Mouse (Mus musculus) cerebellum, adult 2 months (tissue): ENCODE measurements around the gene Zfhx3. TPM values are rescaled to one million over a fixed set of nuclear protein-coding genes. Genes with fewer than 3 reads are reported as not detected.

Experiments used
- DNase-seq, 2 experiments: peaks; one replicate each; pipeline ENCODE4 v3.0.0; 2021
- H3K27ac ChIP-seq: fragments of 200-500 bp; 2 replicates; pipeline ENCODE4 v1.5.1; 2012; ENCODE audit warnings: low read length, control low read depth, inconsistent platforms; ENCODE audit not compliant: insufficient read depth
- H3K27me3 ChIP-seq: fragments of 200-500 bp; 2 replicates; pipeline ENCODE4 v1.6.1; 2012; ENCODE audit warnings: inconsistent platforms, mild to moderate bottlenecking, low read length, moderate library complexity; ENCODE audit not compliant: control insufficient read depth, insufficient read depth
- H3K4me1 ChIP-seq: fragments of 200-500 bp; 2 replicates; pipeline ENCODE4 v1.6.1; 2011; ENCODE audit warnings: low read length; ENCODE audit not compliant: control insufficient read depth, insufficient read depth
- H3K4me3 ChIP-seq: fragments of 200-500 bp; replicated peaks from 2 replicates; pipeline ENCODE3; 2011; ENCODE audit warnings: mild to moderate bottlenecking, low read depth, low read length, control low read depth; ENCODE audit not compliant: insufficient read depth
- CTCF ChIP-seq: fragments of 200-500 bp; IDR thresholded peaks from 2 replicates; pipeline ENCODE4 v1.5.1; 2011; ENCODE audit warnings: low read depth, mild to moderate bottlenecking, control low read depth, low read length, moderate library complexity, borderline replicate concordance; ENCODE audit not compliant: insufficient read depth
- POLR2A ChIP-seq: fragments of 200-500 bp; IDR thresholded peaks from 2 replicates; pipeline ENCODE4 v1.6.1; 2011; ENCODE audit warnings: low read length, control low read depth, borderline replicate concordance; ENCODE audit not compliant: insufficient read depth
- WGBS: fragments of 180-500 bp; shearing (Covaris S2); methylation state at CpG from one replicate; pipeline ENCODE4 v1.1.7; 2018; 5-methylcytosine and 5-hydroxymethylcytosine counted together
- polyA plus RNA-seq: library from polyadenylated mRNA; depleted of rRNA; stranded (reverse); fragments of >200 nt; gene quantifications from 2 replicates; pipeline ENCODE4 v1.2.3, GENCODE M21; 2012

Zfhx3 gene
- polyA plus RNA-seq, 1 experiment, result 3.3 TPM

GRCm38 (mm10) chr8:108595721-108596495 lies 653.5 kb downstream of the Zfhx3 start:
- 83% methylated on average over 19 of the region's 19 CpGs for WGBS
- TF ChIP-seq POLR2A (no peak), CTCF (no peak)
- Histone ChIP-seq H3K27ac (no peak overlapping the region), H3K4me1 (no peaks in the 10 kb centered on the region), H3K4me3 (no peak overlapping the region), H3K27me3 (no peaks in the 10 kb centered on the region)
- DNase-seq, result no peak

- Histone ChIP-seq H3K27ac (no peak overlapping the region), H3K4me1 (no peaks in the 10 kb centered on the region), H3K27me3 (no peaks in the 10 kb centered on the region), H3K4me3 (no peak overlapping the region)
- WGBS, result 61% methylated on average over 8 of the region's 8 CpGs
- no peak for DNase-seq
- no peak for TF ChIP-seq POLR2A
- TF ChIP-seq CTCF, result no peak
These were observed 656.6 kb downstream of the Zfhx3 start for GRCm38 (mm10) chr8:108599003-108599402.

DNA sequence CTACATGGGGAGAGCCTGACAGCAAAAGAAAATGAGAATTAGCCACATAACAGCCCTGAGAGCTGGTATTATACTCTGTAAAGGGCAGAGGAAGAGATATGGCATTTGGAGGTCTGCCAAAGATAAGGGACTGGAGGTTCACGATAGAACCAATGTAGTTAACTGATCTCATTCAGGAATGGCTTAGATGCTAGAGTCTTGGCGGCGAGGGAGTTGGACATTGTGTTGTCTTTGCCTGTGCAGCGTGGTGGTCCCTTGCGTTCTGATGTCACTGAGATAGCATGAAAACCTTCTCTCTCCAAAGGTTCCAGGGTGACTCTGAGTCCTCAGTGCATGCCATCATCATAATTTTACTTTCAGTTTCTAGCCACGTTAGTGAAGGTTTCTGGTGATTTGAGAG lies 657.1 kb downstream of the Zfhx3 start:
- H3K4me3 ChIP-seq, result no peak overlapping the region
- H3K27ac ChIP-seq, result no peak overlapping the region
- 77% methylated on average over 6 of the region's 6 CpGs for WGBS
- no peaks in the 10 kb centered on the region for H3K27me3 ChIP-seq
- no peak for TF ChIP-seq POLR2A
- no peak for DNase-seq
- H3K4me1 ChIP-seq, result no peaks in the 10 kb centered on the region

DNA sequence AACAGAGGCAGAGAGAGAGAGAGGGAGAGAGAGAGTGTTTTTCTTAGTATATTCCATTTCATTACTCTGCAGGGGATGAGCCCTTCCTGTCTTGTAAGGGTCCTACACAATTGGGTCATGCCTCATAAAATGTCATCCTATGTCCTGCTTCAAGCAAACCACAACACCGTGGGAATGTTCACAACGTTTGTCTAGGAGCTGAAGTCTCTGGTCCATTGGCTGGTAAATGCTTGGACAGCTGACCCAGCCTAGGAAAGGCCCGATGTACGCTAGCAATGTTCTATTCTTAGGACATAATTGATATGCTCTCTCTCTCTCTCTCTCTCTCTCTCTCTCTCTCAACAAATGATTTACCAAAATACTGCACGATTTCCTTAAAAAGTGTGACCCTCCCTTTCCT lies 666.2 kb downstream of the Zfhx3 start:
- WGBS, result 79% methylated on average over 5 of the region's 5 CpGs
- TF ChIP-seq CTCF, result no peak
- H3K4me1 ChIP-seq, result no peaks in the 10 kb centered on the region
- DNase-seq, result no peak
- H3K27me3 ChIP-seq, result no peaks in the 10 kb centered on the region
- no peak overlapping the region for H3K4me3 ChIP-seq
- H3K27ac ChIP-seq, result no peak overlapping the region

DNA sequence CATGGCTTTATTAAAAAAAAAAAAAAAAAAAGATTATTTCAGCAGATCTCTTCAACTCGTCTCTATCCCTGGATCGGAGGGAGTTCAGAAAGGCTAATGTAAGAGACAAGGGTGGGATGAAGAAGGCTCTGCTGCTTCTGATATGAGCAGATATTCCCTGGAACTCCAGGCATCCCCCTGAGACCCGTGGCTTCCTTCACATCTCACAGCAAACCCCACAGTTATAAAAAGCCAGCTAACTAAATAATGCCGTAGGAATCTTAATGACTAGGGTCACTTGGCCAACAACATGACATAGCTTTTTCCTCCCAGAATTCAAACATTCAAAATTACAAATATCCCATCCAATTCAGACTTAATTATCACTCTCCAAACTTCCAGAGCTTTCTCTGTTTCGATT lies 666.7 kb downstream of the Zfhx3 start:
- no peaks in the 10 kb centered on the region; the same call in 1 of the 2 replicates for H3K27me3 ChIP-seq
- DNase-seq, result no peak
- no peak overlapping the region for H3K4me3 ChIP-seq
- H3K27ac ChIP-seq, result no peak overlapping the region
- WGBS, result 75% methylated on average over 5 of the region's 5 CpGs
- TF ChIP-seq POLR2A (no peak), CTCF (no peak)
- H3K4me1 ChIP-seq, result no peaks in the 10 kb centered on the region

DNA sequence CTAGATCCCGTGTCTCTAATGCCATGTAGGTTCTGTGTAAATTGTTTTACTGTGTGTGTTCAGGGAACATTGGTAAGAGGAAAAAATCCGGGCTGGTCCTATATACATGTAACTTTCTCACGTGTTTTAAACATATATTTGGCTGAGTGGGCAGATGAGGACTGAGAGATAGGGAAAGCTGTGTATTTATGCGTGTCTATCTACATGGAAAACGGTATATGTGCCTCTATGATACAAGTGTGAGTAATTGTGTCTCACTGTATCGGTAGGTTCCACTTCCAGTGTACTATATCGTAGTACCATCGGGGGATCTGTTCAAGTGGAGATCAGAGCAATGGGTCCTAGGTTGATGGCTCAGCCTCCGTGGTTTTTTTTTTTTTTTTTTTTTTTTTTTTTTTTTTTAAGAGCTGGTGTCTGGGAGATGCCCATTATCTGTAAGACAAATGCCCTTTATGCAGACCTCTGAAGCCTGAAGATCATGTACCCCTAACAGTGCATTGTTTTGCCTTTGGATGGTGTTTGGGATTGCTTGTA lies 668.8 kb downstream of the Zfhx3 start:
- Histone ChIP-seq H3K4me3 (no peak overlapping the region), H3K27ac (no peak overlapping the region), H3K27me3 (no peaks in the 10 kb centered on the region; the same call in 1 of the 2 replicates), H3K4me1 (no peaks in the 10 kb centered on the region)
- TF ChIP-seq CTCF, result no peak
- TF ChIP-seq POLR2A, result no peak
- no peak for DNase-seq
- WGBS, result 89% methylated on average over 9 of the region's 9 CpGs

- Histone ChIP-seq H3K27ac (no peak overlapping the region), H3K27me3 (no peaks in the 10 kb centered on the region; the same call in 1 of the 2 replicates), H3K4me3 (no peak overlapping the region), H3K4me1 (no peaks in the 10 kb centered on the region)
- DNase-seq, result no peak
- WGBS, result 73% methylated on average over 11 of the region's 11 CpGs
- TF ChIP-seq POLR2A (no peak), CTCF (no peak)
These were observed 669.5 kb downstream of the Zfhx3 start for GRCm38 (mm10) chr8:108611792-108612413.

DNA sequence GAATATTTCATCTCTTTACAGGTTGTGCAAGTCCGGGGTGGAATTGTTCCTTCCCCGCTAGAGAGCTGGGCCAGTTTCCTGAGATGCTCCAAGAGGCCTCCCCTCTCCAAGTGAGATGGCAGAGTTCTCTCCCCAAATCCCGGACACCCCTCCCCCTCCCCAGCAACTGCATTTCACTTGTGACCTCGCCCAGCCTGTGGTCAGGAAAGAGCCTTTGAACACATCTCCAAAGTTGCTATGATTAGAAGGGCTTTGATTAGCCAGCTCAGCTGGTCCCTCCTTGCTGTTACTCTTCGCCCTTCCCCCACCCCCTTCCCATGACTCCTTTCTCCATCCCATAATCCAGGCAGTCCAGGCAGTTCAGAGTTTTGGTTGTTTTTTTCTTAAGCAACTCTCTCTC lies 670.4 kb downstream of the Zfhx3 start:
- no peak for DNase-seq
- H3K4me1 ChIP-seq, result no peaks in the 10 kb centered on the region
- H3K27me3 ChIP-seq, result no peaks in the 10 kb centered on the region; the same call in 1 of the 2 replicates
- 28% methylated on average over 5 of the region's 5 CpGs for WGBS
- H3K4me3 ChIP-seq, result no peak overlapping the region
- H3K27ac ChIP-seq, result no peak overlapping the region
- TF ChIP-seq CTCF, result no peak
